Mouse (Mus musculus) hindbrain, embryonic 11.5 days (tissue): ENCODE measurements around the gene Ifna11. TPM values are rescaled to one million over a fixed set of nuclear protein-coding genes. Genes with fewer than 3 reads are reported as not detected.

Experiments
- polyA plus RNA-seq: library from polyadenylated mRNA; unstranded; fragments of >200 nt; fragmentation: Nextera tagmentation; extraction: Ambion mirVana; gene quantifications from 2 replicates; pipeline ENCODE4 v1.2.1, GENCODE M21; 2014

Ifna11 gene
- polyA plus RNA-seq, 1 experiment from 2014 or later: not detected

Other genes starting within 250 kb of the Ifna11 start
- not detected in 2 replicates for gene Ifna14, start 248.2 kb upstream of the Ifna11 start, polyA plus RNA-seq
- gene Ifna9, start 227.6 kb upstream of the Ifna11 start, polyA plus RNA-seq: not detected in 2 replicates
- gene Ifna12, start 216.6 kb upstream of the Ifna11 start, polyA plus RNA-seq: not detected in 2 replicates
- gene C87499, start 185.5 kb upstream of the Ifna11 start, polyA plus RNA-seq: not detected in 2 replicates
- not detected in 2 replicates for gene Ifna13, start 175.5 kb upstream of the Ifna11 start, polyA plus RNA-seq
- not detected in 2 replicates for gene Ifna16, start 143.0 kb upstream of the Ifna11 start, polyA plus RNA-seq
- not detected in 2 replicates for gene Ifna2, start 136.0 kb upstream of the Ifna11 start, polyA plus RNA-seq
- gene Ifnab, start 128.6 kb upstream of the Ifna11 start, polyA plus RNA-seq: not detected in 2 replicates
- 0.77 and 1.2 TPM in 2 replicates for gene Gm26566, start 98.2 kb upstream of the Ifna11 start, polyA plus RNA-seq
- gene Klhl9, start 97.5 kb upstream of the Ifna11 start, polyA plus RNA-seq: 136 and 150 TPM in 2 replicates
- gene Gm13271, start 65.1 kb upstream of the Ifna11 start, polyA plus RNA-seq: not detected in 2 replicates
- gene Gm13283, start 59.8 kb upstream of the Ifna11 start, polyA plus RNA-seq: 0.20 and 0.32 TPM in 2 replicates
- not detected in 2 replicates for gene Gm13290, start 46.1 kb upstream of the Ifna11 start, polyA plus RNA-seq
- not detected in 2 replicates for gene Gm13289, start 43.0 kb upstream of the Ifna11 start, polyA plus RNA-seq
- not detected in 2 replicates for gene Gm13272, start 40.1 kb upstream of the Ifna11 start, polyA plus RNA-seq
- gene Ifnz, start 37.8 kb upstream of the Ifna11 start, polyA plus RNA-seq: not detected in 2 replicates
- gene Gm13276, start 34.2 kb upstream of the Ifna11 start, polyA plus RNA-seq: not detected in 2 replicates
- not detected in 2 replicates for gene Gm13277, start 31.3 kb upstream of the Ifna11 start, polyA plus RNA-seq
- gene Gm13278, start 28.4 kb upstream of the Ifna11 start, polyA plus RNA-seq: not detected in 2 replicates
- gene Gm13275, start 25.5 kb upstream of the Ifna11 start, polyA plus RNA-seq: not detected in 2 replicates
- not detected in 2 replicates for gene Gm13279, start 22.6 kb upstream of the Ifna11 start, polyA plus RNA-seq
- 0.40 and 0.82 TPM in 2 replicates for gene Gm13285, start 20.3 kb upstream of the Ifna11 start, polyA plus RNA-seq
- not detected in 2 replicates for gene Gm13287, start 16.7 kb upstream of the Ifna11 start, polyA plus RNA-seq
- not detected in 2 replicates for gene Gm13288, start 14.4 kb upstream of the Ifna11 start, polyA plus RNA-seq
- gene Ifna7, start 3.7 kb upstream of the Ifna11 start, polyA plus RNA-seq: not detected in 2 replicates
- gene Ifna6, start 7.5 kb downstream of the Ifna11 start, polyA plus RNA-seq: not detected in 2 replicates
- gene Ifna5, start 15.6 kb downstream of the Ifna11 start, polyA plus RNA-seq: not detected in 2 replicates
- not detected in 2 replicates for gene Ifna4, start 21.9 kb downstream of the Ifna11 start, polyA plus RNA-seq
- gene Ifna1, start 30.1 kb downstream of the Ifna11 start, polyA plus RNA-seq: not detected in 2 replicates
- not detected in 2 replicates for gene Ifne, start 60.2 kb downstream of the Ifna11 start, polyA plus RNA-seq